Mouse (Mus musculus) ES-Bruce4 (cell line): ENCODE measurements around the gene Pdp2. TPM values are rescaled to one million over a fixed set of nuclear protein-coding genes. Genes with fewer than 3 reads are reported as not detected.
A peak's percentile ranks its signal among the peaks of the same experiment; 100 is the strongest.

Experiments
- H3K27ac ChIP-seq: 2 replicates; pipeline ENCODE4 v1.5.1; 2012; ENCODE audit warnings: low read length, inconsistent platforms; ENCODE audit not compliant: insufficient read depth
- H3K27me3 ChIP-seq: 2 replicates; pipeline ENCODE4 v1.6.1; 2012; ENCODE audit warnings: mild to moderate bottlenecking, low read length, inconsistent platforms; ENCODE audit not compliant: control insufficient read depth, poor library complexity, insufficient read depth, severe bottlenecking
- H3K36me3 ChIP-seq: 2 replicates; pipeline ENCODE4 v1.6.1; 2012; ENCODE audit warnings: inconsistent platforms, mild to moderate bottlenecking, low read length, moderate library complexity; ENCODE audit not compliant: control insufficient read depth, poor library complexity, insufficient read depth, severe bottlenecking
- H3K4me1 ChIP-seq: one replicate; pipeline ENCODE4 v1.8.1; 2011; ENCODE audit warnings: low read length; ENCODE audit not compliant: control insufficient read depth, insufficient read depth
- H3K4me3 ChIP-seq: 2 replicates; pipeline ENCODE4 v1.5.1; 2011; ENCODE audit warnings: low read depth, mild to moderate bottlenecking, low read length
- H3K9ac ChIP-seq: 2 replicates; pipeline ENCODE4 v1.6.1; 2012; ENCODE audit warnings: low read depth, mild to moderate bottlenecking, inconsistent platforms; ENCODE audit not compliant: poor library complexity, severe bottlenecking
- H3K9me3 ChIP-seq: replicated peaks from 2 replicates; pipeline ENCODE4 v1.6.1; 2012; ENCODE audit warnings: mild to moderate bottlenecking, low read length, inconsistent platforms; ENCODE audit not compliant: control insufficient read depth, poor library complexity, insufficient read depth, severe bottlenecking
- CTCF ChIP-seq: IDR thresholded peaks from one replicate; pipeline ENCODE4 v1.8.1; 2011; ENCODE audit warnings: low read depth, low read length
- EP300 ChIP-seq: IDR thresholded peaks from 2 replicates; pipeline ENCODE4 v1.6.1; 2011; ENCODE audit warnings: low read depth, low read length; ENCODE audit not compliant: insufficient read depth
- POLR2A ChIP-seq: IDR thresholded peaks from one replicate; pipeline ENCODE4 v1.8.1; 2011; ENCODE audit warnings: low read length; ENCODE audit not compliant: insufficient read depth
- polyA plus RNA-seq: library from polyadenylated mRNA; stranded (reverse); fragments of >200 nt; gene quantifications from 2 replicates; pipeline ENCODE4 v1.2.4, GENCODE M21; 2011; ENCODE audit warnings: low read depth; ENCODE audit not compliant: missing spikeins, insufficient read depth, insufficient read length

Gene Pdp2
- polyA plus RNA-seq, 1 experiment, result 13.0 TPM

DNA sequence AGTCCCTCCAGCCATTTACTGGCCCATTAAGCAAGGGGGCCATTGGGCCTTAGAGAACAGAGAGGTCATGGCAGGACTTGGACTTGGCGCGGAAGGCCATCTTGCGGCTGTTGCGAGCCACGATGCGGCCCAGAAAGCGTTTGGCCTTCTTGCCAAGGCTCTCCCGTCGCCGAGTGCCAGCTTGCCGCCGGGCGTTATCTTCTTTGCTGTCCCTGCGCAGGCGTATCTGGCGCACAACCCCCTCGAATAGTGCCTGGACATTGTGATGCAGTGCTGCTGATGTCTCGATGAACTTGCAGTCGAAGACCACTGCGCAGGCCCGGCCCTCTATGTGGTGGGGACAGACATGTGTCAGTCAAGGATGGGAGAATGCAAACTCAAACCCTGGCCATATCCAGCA, 37.2 kb downstream of the Pdp2 start:
- no peak overlapping the region for H3K4me3 ChIP-seq
- no peaks in the 10 kb centered on the region for H3K4me1 ChIP-seq
- TF ChIP-seq CTCF (no peak), EP300 (no peak), POLR2A (no peak)

DNA sequence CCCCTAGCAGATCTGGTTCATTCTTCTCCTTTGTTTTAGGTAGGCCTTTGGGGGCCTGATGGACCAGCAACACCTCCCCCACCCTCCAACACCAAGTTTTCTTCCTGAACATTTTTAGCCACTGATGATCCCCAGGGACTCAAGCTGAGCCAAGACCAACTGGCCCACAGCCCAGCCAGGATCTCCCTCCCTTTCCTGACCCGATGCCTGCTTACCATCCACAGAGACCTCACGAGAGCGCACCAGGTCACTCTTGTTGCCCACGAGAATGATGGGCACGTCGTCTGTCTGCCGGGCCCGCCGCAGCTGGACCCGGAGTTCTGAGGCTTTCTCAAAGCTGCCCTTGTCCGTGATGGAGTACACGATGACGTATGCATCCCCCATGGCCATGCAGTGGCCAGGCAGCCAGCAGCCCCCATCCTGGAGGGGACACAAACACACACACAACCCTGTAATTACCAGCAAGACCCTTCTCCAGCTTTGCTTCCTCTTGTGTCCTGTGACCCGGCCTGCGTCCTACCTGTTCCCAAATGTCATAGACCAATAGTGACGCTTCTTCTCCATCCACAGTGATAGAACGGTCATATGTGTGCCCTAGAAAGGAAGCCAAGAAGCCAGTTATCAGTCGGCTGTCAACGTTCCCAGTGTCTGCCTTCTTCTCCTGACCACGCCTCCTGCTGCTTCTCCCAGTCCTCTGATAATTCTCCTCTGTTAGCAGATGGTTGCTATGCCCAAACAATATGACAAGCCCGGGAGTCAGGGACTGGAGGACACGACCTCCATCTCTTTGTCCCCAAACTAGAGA, 38.3 kb downstream of the Pdp2 start:
- peaks cover 6% of the 10 kb centered on the region for H3K27me3 ChIP-seq
- H3K9ac ChIP-seq, result no peak overlapping the region
- no peaks in the 10 kb centered on the region for H3K36me3 ChIP-seq
- no peak overlapping the region for H3K4me3 ChIP-seq
- H3K4me1 ChIP-seq, result no peaks in the 10 kb centered on the region
- no peaks in the 10 kb centered on the region for H3K9me3 ChIP-seq
- TF ChIP-seq CTCF (no peak), EP300 (no peak), POLR2A (no peak)
- no peak overlapping the region for H3K27ac ChIP-seq

More for the DNA sequence above, 37.2 kb downstream of the Pdp2 start:
- Histone ChIP-seq H3K27ac (no peak overlapping the region), H3K9me3 (no peaks in the 10 kb centered on the region), H3K36me3 (no peaks in the 10 kb centered on the region), H3K27me3 (peaks cover 6% of the 10 kb centered on the region), H3K9ac (no peak overlapping the region)

DNA sequence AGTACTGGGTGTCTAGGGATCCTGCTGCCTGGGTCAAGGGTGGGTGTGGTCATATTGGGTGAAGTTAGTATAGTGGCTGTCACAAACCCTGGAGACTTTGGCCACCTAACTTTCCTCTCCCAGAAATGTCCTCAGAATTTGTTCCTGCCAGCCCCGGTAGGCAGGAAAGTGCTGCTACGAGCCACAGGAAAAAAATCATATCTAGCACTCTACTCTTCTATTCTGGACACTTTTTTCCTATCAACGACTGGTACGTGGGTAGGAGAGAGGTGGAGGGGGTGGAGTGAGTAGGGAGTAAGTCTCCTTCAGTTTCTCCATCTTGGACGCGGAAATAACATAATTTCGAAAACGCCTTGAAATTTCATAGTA, 38.8 kb downstream of the Pdp2 start:
- Histone ChIP-seq H3K36me3 (no peaks in the 10 kb centered on the region), H3K4me1 (no peaks in the 10 kb centered on the region), H3K4me3 (peak overlapping the region; percentile 55; the same call in 1 of the 2 replicates), H3K9me3 (no peaks in the 10 kb centered on the region), H3K27ac (no peak overlapping the region), H3K27me3 (peaks cover 6% of the 10 kb centered on the region), H3K9ac (0 out of 2 replicates have a peak overlapping the region, but pooled peaks have one; percentile 2)
- TF ChIP-seq POLR2A (no peak), EP300 (no peak), CTCF (no peak)

DNA sequence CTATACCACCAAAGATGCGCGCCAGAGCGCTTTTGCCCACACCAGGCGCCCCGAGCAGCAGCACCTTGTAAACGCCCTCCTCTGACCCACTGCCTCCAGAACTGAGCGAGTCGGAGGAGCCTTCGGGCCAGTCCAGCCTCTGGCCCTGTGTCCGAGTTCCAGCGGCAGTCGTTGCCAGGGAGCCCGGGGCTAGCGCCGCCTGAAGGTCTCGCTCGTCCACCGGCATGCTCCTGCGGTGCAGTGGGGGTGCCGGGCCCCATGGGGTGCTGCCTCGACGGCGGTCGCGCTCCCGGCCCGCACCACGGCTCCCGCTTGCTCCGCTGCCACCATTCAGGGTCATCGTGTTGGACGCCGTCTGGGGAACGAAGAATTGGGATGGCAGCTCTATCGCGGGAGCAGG, 39.3 kb downstream of the Pdp2 start:
- Histone ChIP-seq H3K4me1 (no peaks in the 10 kb centered on the region), H3K9me3 (no peaks in the 10 kb centered on the region), H3K27ac (no peak overlapping the region), H3K4me3 (peak overlapping the region; percentile 55), H3K36me3 (no peaks in the 10 kb centered on the region), H3K9ac (peak overlapping the region; percentile 2; the same call in 1 of the 2 replicates), H3K27me3 (peaks cover 6% of the 10 kb centered on the region)
- TF ChIP-seq POLR2A (no peak), CTCF (no peak), EP300 (no peak)

DNA sequence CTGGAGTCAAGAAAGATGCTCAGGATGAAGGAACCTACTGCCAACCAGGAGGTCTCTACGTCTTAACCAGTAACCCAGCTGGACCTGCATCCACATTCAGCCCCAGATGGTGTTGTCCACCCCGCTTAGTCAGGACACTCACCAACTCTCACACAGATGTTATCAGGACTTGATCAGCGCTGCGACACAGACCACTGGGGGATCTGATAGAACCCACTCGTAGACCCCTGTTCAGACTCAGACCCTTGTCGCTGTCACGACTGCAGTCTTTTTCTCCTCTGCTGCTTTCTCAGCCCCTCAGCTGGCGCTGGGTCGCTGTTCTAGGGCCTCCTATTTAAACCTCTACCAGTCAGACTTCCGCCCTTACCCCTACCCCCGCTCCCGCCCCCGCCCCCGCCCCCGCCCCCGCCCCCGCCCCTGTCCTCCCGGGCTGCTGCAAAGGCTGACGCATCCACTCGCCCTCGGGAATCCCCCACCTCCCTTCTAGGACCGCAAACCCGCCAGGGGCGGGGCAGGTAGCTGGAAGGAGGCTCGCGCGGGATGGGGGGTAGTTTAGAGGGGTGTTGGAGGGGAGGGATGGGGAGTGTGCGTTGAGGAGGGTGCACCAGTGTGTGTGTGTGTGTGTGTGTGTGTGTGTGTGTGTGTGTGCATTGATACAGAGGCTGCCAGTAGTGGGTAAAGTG, 39.9 kb downstream of the Pdp2 start, which contains the start of gene Rrad:
Gene Rrad, minus strand, starts transcription at position 347 of the 683 bp plus-strand sequence.
- Histone ChIP-seq H3K36me3 (no peaks in the 10 kb centered on the region), H3K27ac (no peak within 1 kb of the TSS)

DNA sequence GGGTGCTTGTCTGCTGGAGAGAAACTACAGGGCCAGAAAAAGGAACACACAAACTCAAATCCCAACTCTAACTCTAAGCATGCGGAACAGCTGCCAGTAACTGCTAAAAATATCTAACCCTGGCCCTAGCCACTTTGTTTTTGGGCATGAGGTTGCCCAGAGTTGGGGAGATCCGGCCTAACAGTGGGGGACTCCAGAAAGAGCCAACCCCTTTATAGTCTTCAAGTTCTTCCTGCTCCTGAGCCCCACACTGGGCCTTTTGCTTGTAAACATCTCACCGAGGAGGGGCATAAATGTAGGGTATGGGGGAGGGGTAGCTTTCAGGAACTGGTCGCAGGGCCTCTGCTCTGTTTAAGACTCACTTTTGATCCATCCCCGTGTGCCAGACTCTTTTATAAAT, 40.7 kb downstream of the Pdp2 start:
- TF ChIP-seq EP300, result no peak
- TF ChIP-seq POLR2A, result no peak
- no peak for TF ChIP-seq CTCF
- H3K27ac ChIP-seq, result no peak overlapping the region
- H3K4me3 ChIP-seq, result no peak overlapping the region
- no peak overlapping the region for H3K9ac ChIP-seq
- no peaks in the 10 kb centered on the region for H3K9me3 ChIP-seq
- peaks cover 6% of the 10 kb centered on the region for H3K27me3 ChIP-seq
- H3K36me3 ChIP-seq, result no peaks in the 10 kb centered on the region
- H3K4me1 ChIP-seq, result no peaks in the 10 kb centered on the region

More for the DNA sequence above, 39.9 kb downstream of the Pdp2 start, which contains the start of gene Rrad:
- H3K9me3 ChIP-seq, result no peaks in the 10 kb centered on the region
- no peak for TF ChIP-seq CTCF
- no peaks in the 10 kb centered on the region for H3K4me1 ChIP-seq
- H3K9ac ChIP-seq, result peak within 1 kb of the TSS; percentile 2; the same call in 1 of the 2 replicates
- peak within 1 kb of the TSS; percentile 55 for H3K4me3 ChIP-seq
- peaks cover 6% of the 10 kb centered on the region for H3K27me3 ChIP-seq
